Mouse (Mus musculus) urinary bladder, postnatal 10 days (tissue): Measurements from ENCODE around the gene Zfp148.

Source experiments
- DNase-seq: peaks from one replicate; pipeline ENCODE4 v3.0.0; 2022; ENCODE audit warnings: low spot score

The Zfp148 gene

GRCm38 (mm10) chr16:33379944-33380881, at the start of gene Zfp148:
Gene Zfp148, plus strand, starts transcription at chr16:33380836.
- DNase-seq = peak; percentile 72

GRCm38 (mm10) chr16:33333015-33333414, 47.6 kb upstream of the Zfp148 start:
- DNase-seq = no peak

GRCm38 (mm10) chr16:33337177-33337576, 43.5 kb upstream of the Zfp148 start:
- no peak for DNase-seq

GRCm38 (mm10) chr16:33337681-33338080, 43.0 kb upstream of the Zfp148 start:
- DNase-seq = no peak

GRCm38 (mm10) chr16:33338492-33338891, 42.1 kb upstream of the Zfp148 start:
- DNase-seq = no peak

GRCm38 (mm10) chr16:33339476-33339875, 41.2 kb upstream of the Zfp148 start:
- no peak for DNase-seq

- DNase-seq = no peak
Measured at GRCm38 (mm10) chr16:33342356-33342755, 38.3 kb upstream of the Zfp148 start.

- no peak for DNase-seq
Measured at GRCm38 (mm10) chr16:33343106-33343505, 37.5 kb upstream of the Zfp148 start.

GRCm38 (mm10) chr16:33343601-33344000, 37.0 kb upstream of the Zfp148 start:
- no peak for DNase-seq

GRCm38 (mm10) chr16:33344379-33344778, 36.3 kb upstream of the Zfp148 start:
- no peak for DNase-seq

GRCm38 (mm10) chr16:33344875-33345274, 35.8 kb upstream of the Zfp148 start:
- DNase-seq = no peak

- no peak for DNase-seq
Measured at GRCm38 (mm10) chr16:33346376-33346775, 34.3 kb upstream of the Zfp148 start.

GRCm38 (mm10) chr16:33347134-33347533, 33.5 kb upstream of the Zfp148 start:
- no peak for DNase-seq

- DNase-seq = no peak
Measured at GRCm38 (mm10) chr16:33357805-33358204, 22.8 kb upstream of the Zfp148 start.

GRCm38 (mm10) chr16:33365772-33366171, 14.9 kb upstream of the Zfp148 start:
- no peak for DNase-seq

- no peak for DNase-seq
Measured at GRCm38 (mm10) chr16:33368632-33369031, 12.0 kb upstream of the Zfp148 start.

GRCm38 (mm10) chr16:33370836-33371235, 9.8 kb upstream of the Zfp148 start:
- DNase-seq = no peak

GRCm38 (mm10) chr16:33372611-33373010, 8.0 kb upstream of the Zfp148 start:
- DNase-seq = no peak

- no peak for DNase-seq
Measured at GRCm38 (mm10) chr16:33373326-33373725, 7.3 kb upstream of the Zfp148 start.

GRCm38 (mm10) chr16:33376266-33376665, 4.4 kb upstream of the Zfp148 start:
- DNase-seq = no peak

- DNase-seq = no peak
Measured at GRCm38 (mm10) chr16:33379219-33379943, 1.3 kb upstream of the Zfp148 start.

GRCm38 (mm10) chr16:33380882-33381613, 412 bp downstream of the Zfp148 start:
- no peak for DNase-seq
